Mouse (Mus musculus) midbrain, embryonic 16.5 days (tissue): Measurements from ENCODE around the gene Fh1. TPM values are rescaled to one million over a fixed set of nuclear protein-coding genes. Genes with fewer than 3 reads are reported as not detected.

Experiments
- ATAC-seq: fragments of 200-750 bp; cut with Nextera tagmentation; 2 replicates; pipeline ENCODE4 v1.8.0; 2017; ENCODE audit warnings: moderate TSS enrichment
- H3K27ac ChIP-seq: fragments of 300-500 bp; sonication (generic); 2 replicates; pipeline ENCODE4 v1.5.1; 2014; ENCODE audit warnings: mild to moderate bottlenecking, low read length, mixed read lengths
- H3K27me3 ChIP-seq: fragments of 300-500 bp; sonication (generic); 2 replicates; pipeline ENCODE4 v1.6.1; 2014; ENCODE audit warnings: low read depth, low read length, mixed read lengths; ENCODE audit not compliant: control insufficient read depth, insufficient read depth
- H3K36me3 ChIP-seq: fragments of 300-500 bp; sonication (generic); 2 replicates; pipeline ENCODE4 v1.6.1; 2014; ENCODE audit warnings: mild to moderate bottlenecking, low read length, moderate library complexity, mixed read lengths; ENCODE audit not compliant: control insufficient read depth, insufficient read depth
- H3K4me1 ChIP-seq: fragments of 300-500 bp; sonication (generic); 2 replicates; pipeline ENCODE4 v1.6.1; 2014; ENCODE audit warnings: mild to moderate bottlenecking, low read length, mixed read lengths; ENCODE audit not compliant: control insufficient read depth, insufficient read depth
- H3K4me2 ChIP-seq: fragments of 300-500 bp; sonication (generic); 2 replicates; pipeline ENCODE4 v1.6.1; 2014; ENCODE audit warnings: mild to moderate bottlenecking, low read length, mixed read lengths
- H3K4me3 ChIP-seq: fragments of 300-500 bp; sonication (generic); 2 replicates; pipeline ENCODE4 v1.5.1; 2014; ENCODE audit warnings: low read depth, mild to moderate bottlenecking, low read length, moderate library complexity, mixed read lengths
- H3K9ac ChIP-seq: fragments of 300-500 bp; sonication (generic); 2 replicates; pipeline ENCODE4 v1.6.1; 2014; ENCODE audit warnings: low read depth, low read length, mixed read lengths
- H3K9me3 ChIP-seq: fragments of 300-500 bp; sonication (generic); replicated peaks from 2 replicates; pipeline ENCODE4 v1.6.1; 2014; ENCODE audit warnings: mild to moderate bottlenecking, low read length, mixed read lengths; ENCODE audit not compliant: control insufficient read depth, poor library complexity, severe bottlenecking
- WGBS: fragments of 180-500 bp; shearing (Covaris S2); extraction: QIAGEN DNeasy Blood & Tissue Kit; methylation state at CpG from one replicate; pipeline ENCODE4 v1.1.7; 2014; 5-methylcytosine and 5-hydroxymethylcytosine counted together
- polyA plus RNA-seq: library from polyadenylated mRNA; unstranded; fragments of >200 nt; fragmentation: Nextera tagmentation; extraction: Ambion mirVana; gene quantifications from 2 replicates; pipeline ENCODE4 v1.2.1, GENCODE M21; 2015

Fh1 gene
- polyA plus RNA-seq, 1 experiment from 2014 or later: 91.9 TPM

DNA sequence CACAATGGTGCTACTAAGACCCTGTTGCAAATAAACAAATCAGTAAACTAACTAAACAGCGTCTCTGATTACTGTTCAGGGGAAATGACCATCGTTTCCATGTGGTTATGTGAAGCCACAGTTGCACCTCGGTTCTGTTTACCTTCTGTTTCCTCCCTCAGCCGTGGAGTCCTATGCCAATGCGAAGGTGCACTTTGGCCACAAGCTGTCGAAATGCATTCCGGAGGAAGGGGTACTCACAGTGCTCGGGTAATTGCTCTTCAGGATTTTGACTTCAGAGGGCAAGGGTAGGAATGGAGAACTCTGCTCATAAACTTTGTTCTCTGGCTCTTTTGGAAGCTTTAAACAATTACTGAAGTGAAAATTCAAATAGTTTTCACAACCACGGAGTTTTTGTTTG, 21.5 kb upstream of the Fh1 start:
- no peaks in the 10 kb centered on the region for H3K27me3 ChIP-seq
- H3K4me1 ChIP-seq: no peaks in the 10 kb centered on the region
- ATAC-seq: no peak
- H3K4me2 ChIP-seq: no peak overlapping the region
- no peak overlapping the region for H3K9ac ChIP-seq
- WGBS: 85% methylated on average over 9 of the region's 9 CpGs
- no peak overlapping the region for H3K4me3 ChIP-seq
- no peaks in the 10 kb centered on the region for H3K9me3 ChIP-seq
- no peaks in the 10 kb centered on the region for H3K36me3 ChIP-seq
- H3K27ac ChIP-seq: no peak overlapping the region

DNA sequence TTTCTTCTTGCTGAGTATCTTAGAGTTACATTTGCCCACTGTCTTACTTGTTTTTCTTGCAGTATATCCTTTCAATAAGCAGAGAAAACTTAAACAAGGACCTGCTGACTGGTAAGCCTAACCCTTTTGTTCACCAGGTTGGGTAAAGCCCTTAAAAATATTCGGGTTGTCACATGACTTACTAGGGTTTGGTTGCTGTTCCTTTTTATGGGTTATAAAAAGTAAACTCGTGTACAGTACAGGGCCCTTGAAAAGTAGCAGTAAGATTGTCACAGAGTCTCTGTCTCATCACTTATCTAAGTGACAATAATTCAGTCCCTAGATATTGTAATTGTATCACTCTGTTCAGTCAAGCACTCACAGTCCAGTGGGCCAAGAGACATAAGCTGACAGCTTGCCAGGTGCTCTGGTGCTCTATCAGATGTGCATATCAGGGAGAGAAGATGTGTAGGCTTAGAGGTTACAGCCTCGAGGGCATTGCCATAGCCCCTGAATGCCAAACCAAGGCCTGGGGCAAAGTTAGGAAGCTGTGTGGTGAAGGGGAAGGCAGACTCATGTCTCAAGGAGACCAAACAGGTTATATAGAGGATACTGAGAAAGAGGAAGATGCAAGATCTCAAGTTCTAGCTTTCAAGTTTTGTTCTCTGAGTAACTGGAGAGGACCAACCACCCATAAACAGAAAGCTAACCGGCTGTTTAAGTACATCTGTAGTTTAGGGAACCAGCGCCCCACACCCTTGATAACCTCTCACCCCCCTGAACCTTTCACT, 18.2 kb upstream of the Fh1 start:
- H3K4me3 ChIP-seq: no peak overlapping the region
- no peak overlapping the region for H3K9ac ChIP-seq
- 81% methylated on average over 5 of the region's 5 CpGs for WGBS
- no peaks in the 10 kb centered on the region for H3K27me3 ChIP-seq
- no peak for ATAC-seq
- H3K36me3 ChIP-seq: no peaks in the 10 kb centered on the region
- no peaks in the 10 kb centered on the region; the same call in 1 of the 2 replicates for H3K4me1 ChIP-seq
- no peaks in the 10 kb centered on the region for H3K9me3 ChIP-seq
- no peak overlapping the region for H3K27ac ChIP-seq
- no peak overlapping the region for H3K4me2 ChIP-seq

DNA sequence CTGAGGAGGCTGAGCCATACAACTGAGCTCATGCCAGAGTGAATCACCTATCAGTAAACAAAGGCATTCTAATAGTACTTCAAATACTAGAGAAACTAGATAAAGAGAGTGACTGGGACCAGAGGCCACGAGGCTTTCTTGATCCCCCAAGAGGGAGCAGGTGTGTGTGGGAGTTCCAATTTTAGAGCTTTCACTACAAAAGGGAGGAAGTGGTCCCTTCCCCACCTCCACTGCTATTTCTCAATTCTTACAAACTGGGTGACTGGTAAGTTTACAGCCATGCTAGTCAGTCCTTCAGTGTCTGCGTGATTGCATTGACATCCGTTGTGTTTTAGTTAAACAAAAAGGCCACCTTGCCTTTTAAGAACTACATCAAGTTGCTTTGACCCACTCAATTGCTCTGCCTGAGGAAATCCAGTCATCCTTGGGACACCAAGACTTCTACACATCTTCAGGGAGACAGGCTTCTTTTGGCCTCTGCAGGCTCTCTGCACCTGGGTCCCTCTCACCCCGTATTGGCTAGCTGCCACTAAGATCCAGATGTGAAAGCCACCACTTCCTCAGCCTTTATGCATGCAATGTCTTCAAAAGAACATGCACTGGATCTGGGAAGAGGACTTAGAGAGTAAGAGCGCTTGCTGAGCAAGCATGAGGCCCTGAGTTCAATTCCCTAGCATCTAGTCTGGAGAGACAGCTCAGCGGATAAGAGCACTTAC, 15.2 kb upstream of the Fh1 start:
- Histone ChIP-seq H3K4me2 (no peak overlapping the region), H3K4me3 (no peak overlapping the region), H3K4me1 (no peaks in the 10 kb centered on the region; the same call in 1 of the 2 replicates), H3K36me3 (no peaks in the 10 kb centered on the region), H3K9me3 (no peaks in the 10 kb centered on the region), H3K27me3 (no peaks in the 10 kb centered on the region), H3K9ac (no peak overlapping the region), H3K27ac (no peak overlapping the region)
- ATAC-seq: no peak
- WGBS: 88% methylated on average over 6 of the region's 6 CpGs

DNA sequence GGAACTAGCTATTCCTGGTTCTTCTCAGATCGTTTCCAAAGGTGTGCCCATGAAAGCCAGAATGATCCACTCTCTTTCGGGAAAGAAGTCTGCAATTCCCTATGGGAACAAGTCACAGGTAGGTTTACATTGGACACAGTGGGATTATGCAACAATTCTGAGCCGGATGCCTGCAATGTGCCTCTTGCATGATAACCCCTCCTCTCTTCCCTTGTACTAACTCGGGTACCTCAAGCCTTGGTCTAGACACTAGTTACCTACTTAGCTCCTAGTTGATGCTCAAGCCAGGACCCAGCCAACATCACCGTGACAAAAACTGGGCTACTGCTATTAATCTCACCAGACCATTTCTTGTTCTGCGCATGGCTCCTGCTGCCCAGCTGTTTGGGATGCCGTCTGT, 13.6 kb upstream of the Fh1 start:
- H3K27ac ChIP-seq: no peak overlapping the region
- no peak for ATAC-seq
- WGBS: 86% methylated on average over 7 of the region's 7 CpGs
- H3K4me3 ChIP-seq: no peak overlapping the region
- H3K4me2 ChIP-seq: no peak overlapping the region
- H3K9ac ChIP-seq: no peak overlapping the region
- H3K9me3 ChIP-seq: no peaks in the 10 kb centered on the region
- no peaks in the 10 kb centered on the region for H3K36me3 ChIP-seq
- no peaks in the 10 kb centered on the region for H3K27me3 ChIP-seq
- H3K4me1 ChIP-seq: no peaks in the 10 kb centered on the region; the same call in 1 of the 2 replicates

DNA sequence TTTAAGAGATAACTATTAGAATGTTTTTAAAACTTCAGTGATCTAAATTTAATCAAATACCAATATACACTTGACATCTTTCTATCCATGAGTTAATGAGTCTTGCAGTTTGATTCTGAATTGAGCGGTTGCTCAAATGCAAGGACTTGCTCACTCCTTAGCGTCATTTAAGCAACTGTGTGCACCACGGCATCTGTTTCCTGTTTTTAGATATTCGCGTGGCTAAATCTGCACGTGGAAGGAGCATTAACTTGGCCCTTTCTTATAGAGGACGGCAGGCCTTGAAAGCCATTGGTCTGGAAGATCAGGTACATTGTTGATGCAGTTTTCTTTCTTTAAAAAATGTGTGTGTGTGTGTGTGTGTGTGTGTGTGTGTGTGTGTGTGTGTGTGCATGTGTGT, 12.2 kb upstream of the Fh1 start:
- H3K27me3 ChIP-seq: no peaks in the 10 kb centered on the region
- H3K4me2 ChIP-seq: no peak overlapping the region
- H3K4me3 ChIP-seq: no peak overlapping the region
- H3K27ac ChIP-seq: no peak overlapping the region
- ATAC-seq: no peak
- no peak overlapping the region for H3K9ac ChIP-seq
- WGBS: 80% methylated on average over 7 of the region's 7 CpGs
- H3K36me3 ChIP-seq: no peaks in the 10 kb centered on the region
- H3K4me1 ChIP-seq: no peaks in the 10 kb centered on the region; the same call in 1 of the 2 replicates
- no peaks in the 10 kb centered on the region for H3K9me3 ChIP-seq

DNA sequence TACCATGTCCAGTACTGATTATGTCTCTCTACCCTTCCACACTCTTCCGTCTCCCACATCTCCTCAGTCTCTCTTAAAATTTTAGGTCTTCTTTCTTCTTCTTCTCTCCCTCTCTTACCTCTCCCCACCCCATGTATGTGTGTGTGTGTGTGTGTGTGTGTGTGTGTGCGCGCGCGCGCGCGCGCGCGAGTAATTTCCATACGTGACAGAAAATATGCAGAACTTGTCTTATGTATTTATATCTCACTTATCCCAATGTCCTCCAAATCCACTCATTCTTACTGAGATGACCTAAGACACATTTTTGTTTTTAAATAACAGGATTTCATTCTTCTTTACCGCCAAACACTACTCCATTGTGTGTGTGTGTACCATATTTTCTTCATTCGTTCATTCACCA, 7.0 kb upstream of the Fh1 start:
- no peak overlapping the region for H3K4me2 ChIP-seq
- no peak overlapping the region for H3K4me3 ChIP-seq
- H3K4me1 ChIP-seq: no peaks in the 10 kb centered on the region
- ATAC-seq: no peak
- H3K9ac ChIP-seq: no peak overlapping the region
- no peaks in the 10 kb centered on the region for H3K36me3 ChIP-seq
- H3K27ac ChIP-seq: no peak overlapping the region
- H3K27me3 ChIP-seq: no peaks in the 10 kb centered on the region
- no peaks in the 10 kb centered on the region for H3K9me3 ChIP-seq
- WGBS: 97% methylated on average over 14 of the region's 14 CpGs

DNA sequence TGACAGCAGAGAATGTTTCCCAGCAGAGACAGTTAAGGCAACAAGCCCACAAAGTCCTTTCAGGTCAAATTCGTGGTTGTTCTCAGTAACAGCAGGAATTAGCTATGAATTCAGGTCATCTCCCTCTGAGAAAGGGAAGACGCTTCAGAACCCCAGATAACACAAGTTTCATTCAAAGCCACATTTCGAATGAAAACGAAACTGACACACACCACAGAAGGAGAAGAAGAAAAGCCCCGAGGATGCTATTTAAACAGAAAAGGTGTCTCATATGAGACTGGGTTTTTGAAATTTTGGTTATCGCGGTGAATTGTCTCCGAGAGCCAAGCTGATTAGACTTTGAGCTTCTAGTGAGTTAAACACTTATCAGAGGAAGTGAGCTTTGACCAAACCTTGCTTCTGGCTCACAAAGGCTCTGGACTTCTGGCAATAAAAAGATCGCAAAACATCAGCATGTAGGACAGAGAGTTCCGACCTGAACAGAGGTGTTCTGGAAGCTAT, 6.3 kb upstream of the Fh1 start:
- H3K4me1 ChIP-seq: no peaks in the 10 kb centered on the region
- H3K27ac ChIP-seq: no peak overlapping the region
- H3K9ac ChIP-seq: no peak overlapping the region
- no peaks in the 10 kb centered on the region for H3K27me3 ChIP-seq
- 83% methylated on average over 10 of the region's 10 CpGs for WGBS
- H3K4me3 ChIP-seq: no peak overlapping the region
- H3K36me3 ChIP-seq: no peaks in the 10 kb centered on the region
- ATAC-seq: no peak
- no peak overlapping the region for H3K4me2 ChIP-seq
- no peaks in the 10 kb centered on the region for H3K9me3 ChIP-seq

DNA sequence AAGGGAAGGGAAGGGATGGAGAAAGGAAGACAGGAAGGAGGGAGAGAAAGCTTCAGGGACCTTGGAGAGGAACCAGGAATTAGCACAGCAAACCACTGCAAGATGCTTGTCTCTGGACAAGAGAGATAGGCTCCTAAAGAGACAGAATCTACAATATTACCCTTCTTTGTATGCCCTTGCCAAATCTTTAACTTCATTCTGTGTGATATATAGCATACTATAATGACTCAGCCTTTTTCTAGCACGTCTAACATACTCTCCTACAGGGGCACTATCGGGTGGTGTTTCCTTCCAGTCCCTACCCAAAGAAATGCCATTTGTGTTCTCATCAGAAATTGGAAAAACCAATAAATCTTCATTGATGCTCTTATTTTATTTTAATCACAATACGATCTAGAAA, 5.6 kb upstream of the Fh1 start:
- Histone ChIP-seq H3K9me3 (no peaks in the 10 kb centered on the region), H3K9ac (no peak overlapping the region), H3K4me2 (no peak overlapping the region), H3K36me3 (no peaks in the 10 kb centered on the region), H3K27ac (no peak overlapping the region), H3K4me3 (no peak overlapping the region), H3K4me1 (no peaks in the 10 kb centered on the region), H3K27me3 (no peaks in the 10 kb centered on the region)
- ATAC-seq: no peak
- 88% methylated on average over 3 of the region's 3 CpGs for WGBS

DNA sequence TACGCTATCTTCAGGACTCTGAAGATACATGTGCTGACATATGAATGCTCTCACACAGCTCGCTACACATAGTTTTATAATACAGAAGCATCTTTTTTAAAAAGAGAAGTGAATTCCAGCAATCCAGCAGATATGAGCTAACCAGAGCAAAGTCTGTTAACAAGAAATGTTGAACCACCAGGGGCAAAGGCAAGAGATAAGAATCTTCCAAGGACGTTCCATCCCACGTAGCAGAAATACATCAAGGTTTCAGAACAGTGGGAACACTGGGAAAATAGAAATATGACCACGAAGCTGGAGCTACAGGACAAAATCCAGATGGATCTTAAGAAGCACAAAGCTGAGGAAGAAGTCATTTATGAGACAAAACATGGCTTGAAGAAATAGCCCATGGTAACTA, 4.9 kb upstream of the Fh1 start:
- WGBS: 88% methylated on average over 5 of the region's 5 CpGs
- ATAC-seq: no peak

More for the DNA sequence above, 4.9 kb upstream of the Fh1 start:
- H3K9ac ChIP-seq: no peak overlapping the region
- no peaks in the 10 kb centered on the region for H3K27me3 ChIP-seq
- no peaks in the 10 kb centered on the region for H3K9me3 ChIP-seq
- H3K4me2 ChIP-seq: no peak overlapping the region
- H3K36me3 ChIP-seq: no peaks in the 10 kb centered on the region
- no peaks in the 10 kb centered on the region for H3K4me1 ChIP-seq
- H3K27ac ChIP-seq: no peak overlapping the region
- no peak overlapping the region for H3K4me3 ChIP-seq
